Mouse (Mus musculus) CH12.LX (cell line): ENCODE data around the gene Marveld3. TPM values are rescaled to one million over a fixed set of nuclear protein-coding genes. Genes with fewer than 3 reads are reported as not detected.

Source experiments
- MYC ChIP-seq: IDR thresholded peaks from 2 replicates; pipeline ENCODE4 v1.6.1; 2011; ENCODE audit warnings: low read depth, mild to moderate bottlenecking, improper control_type of control experiment, low read length
- polyA plus RNA-seq: library from polyadenylated mRNA; unstranded; fragments of >175 nt; gene quantifications from 2 replicates; pipeline ENCODE4 v1.2.1, GENCODE M21; 2012; ENCODE audit warnings: low read depth; ENCODE audit not compliant: insufficient read length
- total RNA-seq, 2 experiments: library from RNA; depleted of rRNA; stranded (reverse); fragments of 300-350 nt in 1 of 2; fragments of >200 nt in 1 of 2; gene quantifications; 2 replicates each; pipeline ENCODE4 v1.2.3; 2012 to 2014

Marveld3 gene
- total and polyA plus RNA-seq, 3 experiments = not detected

DNA sequence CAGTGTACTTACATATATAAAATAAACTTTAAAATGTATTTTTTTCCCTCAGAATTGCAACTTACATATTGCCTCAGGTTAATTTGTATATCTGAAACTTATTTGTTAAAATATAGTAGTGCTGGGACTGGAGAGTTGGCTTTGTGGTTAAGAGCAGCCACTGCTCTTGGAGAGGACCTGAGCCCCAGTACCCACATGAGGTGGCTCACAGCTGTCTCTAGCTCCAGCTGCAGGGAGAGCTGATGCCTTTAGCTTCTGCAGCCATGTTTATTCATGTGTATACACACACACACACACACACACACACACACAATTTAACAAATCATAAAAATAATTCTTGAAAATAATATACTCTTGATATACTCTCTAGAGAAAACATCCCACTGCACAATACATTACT is 59.6 kb downstream of the Marveld3 start (continued):
- no peak for TF ChIP-seq MYC

Other genes starting within 250 kb of the Marveld3 start
- 6.8 and 7.6 TPM in 2 replicates for gene Atxn1l, start 224.5 kb downstream of the Marveld3 start, total RNA-seq (2012; rRNA removed)
- 4.1 and 4.6 TPM in 2 replicates for gene Atxn1l, start 224.5 kb downstream of the Marveld3 start, total RNA-seq (2014; rRNA removed)
- 15.2 and 18.5 TPM in 2 replicates for gene Atxn1l, start 224.5 kb downstream of the Marveld3 start, polyA plus RNA-seq
- 29.5 and 32.9 TPM in 2 replicates for gene Ap1g1, start 183.6 kb downstream of the Marveld3 start, total RNA-seq (2012; rRNA removed)
- gene Ap1g1, start 183.6 kb downstream of the Marveld3 start, total RNA-seq (2014; rRNA removed) = 39.6 and 40.8 TPM in 2 replicates
- 54.7 and 60.4 TPM in 2 replicates for gene Ap1g1, start 183.6 kb downstream of the Marveld3 start, polyA plus RNA-seq
- 3.1 and 3.8 TPM in 2 replicates for gene Phlpp2, start 93.7 kb downstream of the Marveld3 start, total RNA-seq (2012; rRNA removed)
- gene Phlpp2, start 93.7 kb downstream of the Marveld3 start, total RNA-seq (2014; rRNA removed) = 2.9 and 3.5 TPM in 2 replicates
- 8.9 and 9.2 TPM in 2 replicates for gene Phlpp2, start 93.7 kb downstream of the Marveld3 start, polyA plus RNA-seq
- not detected in 2 replicates for gene Tat, start 28.2 kb upstream of the Marveld3 start, total RNA-seq (2012; rRNA removed)
- not detected in 2 replicates for gene Tat, start 28.2 kb upstream of the Marveld3 start, total RNA-seq (2014; rRNA removed)
- gene Tat, start 28.2 kb upstream of the Marveld3 start, polyA plus RNA-seq = not detected in 2 replicates
- not detected in 2 replicates for gene Chst4, start 77.5 kb upstream of the Marveld3 start, total RNA-seq (2012; rRNA removed)
- gene Chst4, start 77.5 kb upstream of the Marveld3 start, total RNA-seq (2014; rRNA removed) = not detected in 2 replicates
- not detected in 2 replicates for gene Chst4, start 77.5 kb upstream of the Marveld3 start, polyA plus RNA-seq
- 1.3 and 2.0 TPM in 2 replicates for gene Zfp612, start 117.5 kb upstream of the Marveld3 start, total RNA-seq (2012; rRNA removed)
- 0.04 and 0.08 TPM in 2 replicates for gene Zfp612, start 117.5 kb upstream of the Marveld3 start, total RNA-seq (2014; rRNA removed)
- gene Zfp612, start 117.5 kb upstream of the Marveld3 start, polyA plus RNA-seq = 0.13 TPM in 1 of 2 replicates, not detected in the other
- not detected in 2 replicates for gene Gm21964, start 139.0 kb upstream of the Marveld3 start, total RNA-seq (2012; rRNA removed)
- gene Gm21964, start 139.0 kb upstream of the Marveld3 start, total RNA-seq (2014; rRNA removed) = not detected in 2 replicates
- gene Gm21964, start 139.0 kb upstream of the Marveld3 start, polyA plus RNA-seq = not detected in 2 replicates
- gene Gm17720, start 140.6 kb upstream of the Marveld3 start, total RNA-seq (2012; rRNA removed) = not detected in 2 replicates
- not detected in 2 replicates for gene Gm17720, start 140.6 kb upstream of the Marveld3 start, total RNA-seq (2014; rRNA removed)
- gene Gm17720, start 140.6 kb upstream of the Marveld3 start, polyA plus RNA-seq = not detected in 2 replicates
- gene Calb2, start 206.0 kb upstream of the Marveld3 start, total RNA-seq (2012; rRNA removed) = not detected in 2 replicates
- not detected in 2 replicates for gene Calb2, start 206.0 kb upstream of the Marveld3 start, total RNA-seq (2014; rRNA removed)
- gene Calb2, start 206.0 kb upstream of the Marveld3 start, polyA plus RNA-seq = not detected in 2 replicates